Mouse (Mus musculus) erythroblast, embryonic 14.5 days (primary cell): ENCODE results near the gene Gm28044.

Source experiments
- GATA1 ChIP-seq: IDR thresholded peaks from 2 replicates; pipeline ENCODE4 v1.6.1; 2012; ENCODE audit warnings: low read length, inconsistent platforms, mixed read lengths
- TAL1 ChIP-seq: IDR thresholded peaks from 3 replicates; pipeline ENCODE4 v1.6.1; 2012; ENCODE audit warnings: low read length, inconsistent platforms, mixed read lengths

DNA sequence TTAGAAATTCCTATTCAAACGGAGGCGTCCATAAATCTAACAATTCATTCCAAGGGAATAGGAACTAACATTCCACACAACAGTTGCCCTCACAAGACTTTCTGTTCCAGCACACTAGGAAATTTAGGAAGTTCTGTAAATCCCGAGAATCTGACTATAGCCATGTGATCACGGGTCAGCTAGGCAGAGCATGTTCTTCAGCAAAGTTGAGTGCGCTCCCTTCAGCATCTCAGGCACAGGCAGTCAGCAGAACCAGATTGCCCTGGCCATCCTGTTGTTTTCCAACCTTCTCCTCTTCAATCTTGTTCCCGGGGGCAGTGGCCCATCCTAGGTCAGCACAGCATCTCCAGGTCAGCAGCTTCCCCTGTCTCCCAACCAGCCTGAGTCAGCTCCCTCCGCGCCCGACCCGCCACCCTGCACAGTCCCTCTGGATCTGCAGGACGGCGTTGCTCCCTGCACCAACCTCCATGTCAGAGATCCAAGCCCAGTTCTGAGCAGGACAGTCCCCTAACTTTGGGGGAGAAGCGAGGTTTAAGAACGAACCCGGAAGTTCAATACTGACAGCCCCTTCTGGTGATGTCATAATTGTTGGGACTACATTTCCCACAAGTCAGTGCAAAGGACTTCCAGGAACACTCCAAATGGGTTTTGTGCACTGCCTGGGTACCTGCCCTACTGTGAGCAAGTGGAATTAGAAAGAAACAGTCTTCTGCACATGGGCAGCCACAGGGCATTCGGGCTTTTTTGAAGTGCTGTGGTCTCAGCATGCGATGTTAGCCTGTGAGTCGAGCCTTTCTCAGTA is 91.6 kb downstream of the Gm28044 start:
- TF ChIP-seq TAL1 (no peak), GATA1 (no peak)
